Mouse (Mus musculus): ENCODE results near the gene Kl. TPM values are rescaled to one million over a fixed set of nuclear protein-coding genes. Genes with fewer than 3 reads are reported as not detected.
A peak's percentile ranks its signal among the peaks of the same experiment; 100 is the strongest.

Kl gene
- 0.59 and 0.91 TPM in 2 replicates for polyA plus RNA-seq (2014; fragmentation: Nextera tagmentation; extraction: Ambion mirVana)

DNA sequence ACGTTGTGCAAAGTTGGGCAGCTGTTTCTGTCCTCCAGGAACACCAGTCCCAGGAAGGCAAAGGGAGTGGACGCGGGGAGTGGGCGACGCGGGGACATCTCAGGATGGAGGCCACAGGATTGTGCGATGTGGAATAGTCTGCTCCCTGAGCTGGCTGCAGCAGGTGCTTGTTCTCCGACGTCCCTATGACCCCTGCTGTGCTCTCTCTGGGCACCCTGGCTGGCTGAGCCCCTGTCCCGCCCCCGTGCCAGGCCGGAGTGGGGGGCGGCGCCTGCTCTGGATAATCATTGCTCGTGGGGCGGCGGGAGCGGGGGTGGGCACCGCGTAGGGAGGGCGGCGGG lies at the start of gene Kl:
Kl (plus strand) TSS at position 280 of the 341 bp plus-strand sequence.
- DNase-seq (no peak), ATAC-seq (ENCODE audit: low FRiP score, low TSS enrichment) (peak; percentile 43)
- Histone ChIP-seq H3K4me1 (ENCODE audit: control insufficient read depth, insufficient read depth, low read length) (no peaks in the 10 kb centered on the region), H3K4me2 (ENCODE audit: low read length) (peak within 1 kb of the TSS; percentile 69), H3K9me3 (ENCODE audit: control insufficient read depth, low read length) (no peaks in the 10 kb centered on the region), H3K4me3 (replicated peaks; ENCODE audit: low read depth, low read length) (peak within 1 kb of the TSS; percentile 48), H3K36me3 (ENCODE audit: control insufficient read depth, insufficient read depth, low read length) (no peaks in the 10 kb centered on the region), H3K27me3 (ENCODE audit: control insufficient read depth, insufficient read depth, low read length) (peaks cover 16% of the 10 kb centered on the region; the same call in 1 of the 2 replicates), H3K27ac (replicated peaks; ENCODE audit: low read depth, low read length) (no peak within 1 kb of the TSS), H3K9ac (replicated peaks; ENCODE audit: low read length) (peak within 1 kb of the TSS; percentile 59)
- 5% methylated on average over 15 of the region's 22 CpGs for WGBS

GRCm38 (mm10) chr5:150906053-150907040 lies 46.1 kb upstream of the Kl start:
- H3K9me3 ChIP-seq (ENCODE audit: control insufficient read depth, low read length): no peaks in the 10 kb centered on the region

DNA sequence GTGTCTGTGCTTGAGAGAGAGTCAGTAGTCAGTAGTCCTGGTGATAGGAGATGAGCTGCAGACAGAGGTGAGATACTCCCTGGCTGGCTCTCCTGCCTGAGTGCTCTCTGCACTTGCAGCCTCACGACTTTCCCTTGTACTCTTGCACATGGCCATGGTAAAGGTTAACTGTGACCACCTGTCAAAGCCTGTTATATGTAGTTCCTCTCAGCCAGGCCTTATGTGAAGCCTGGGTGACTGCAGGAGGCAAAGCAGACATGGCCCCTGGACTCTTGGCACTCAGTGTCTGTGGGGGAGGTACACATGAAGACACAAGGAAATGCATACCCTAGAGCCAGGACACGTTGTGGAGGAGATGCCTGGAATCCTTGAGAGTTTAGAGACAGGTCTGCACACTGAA lies 40.3 kb upstream of the Kl start:
- DNase-seq (no peak), ATAC-seq (ENCODE audit: low FRiP score, low TSS enrichment) (no peak)
- Histone ChIP-seq H3K27me3 (ENCODE audit: control insufficient read depth, insufficient read depth, low read length) (no peaks in the 10 kb centered on the region), H3K9ac (replicated peaks; ENCODE audit: low read length) (no peak overlapping the region), H3K9me3 (ENCODE audit: control insufficient read depth, low read length) (no peaks in the 10 kb centered on the region), H3K4me2 (ENCODE audit: low read length) (no peak overlapping the region), H3K27ac (replicated peaks; ENCODE audit: low read depth, low read length) (no peak overlapping the region), H3K4me3 (replicated peaks; ENCODE audit: low read depth, low read length) (no peak overlapping the region), H3K36me3 (ENCODE audit: control insufficient read depth, insufficient read depth, low read length) (no peaks in the 10 kb centered on the region), H3K4me1 (ENCODE audit: control insufficient read depth, insufficient read depth, low read length) (peaks cover 6% of the 10 kb centered on the region)
- WGBS: 52% methylated on average over 2 of the region's 2 CpGs

More at GRCm38 (mm10) chr5:150906053-150907040, 46.1 kb upstream of the Kl start:
- DNase-seq (peak; percentile 93), ATAC-seq (ENCODE audit: low FRiP score, low TSS enrichment) (peak; percentile 95)
- H3K9ac ChIP-seq (replicated peaks; ENCODE audit: low read length): peak overlapping the region; percentile 42; the same call in 1 of the 2 replicates
- peak overlapping the region; percentile 96 for H3K27ac ChIP-seq (replicated peaks; ENCODE audit: low read depth, low read length)
- 7% methylated on average over 9 of the region's 9 CpGs for WGBS
- no peaks in the 10 kb centered on the region for H3K36me3 ChIP-seq (ENCODE audit: control insufficient read depth, insufficient read depth, low read length)
- 0 out of 2 replicates have a peak overlapping the region, but pooled peaks have one; percentile 16 for H3K4me3 ChIP-seq (replicated peaks; ENCODE audit: low read depth, low read length)
- H3K4me1 ChIP-seq (ENCODE audit: control insufficient read depth, insufficient read depth, low read length): peaks cover 24% of the 10 kb centered on the region
- H3K27me3 ChIP-seq (ENCODE audit: control insufficient read depth, insufficient read depth, low read length): no peaks in the 10 kb centered on the region
- peak overlapping the region; percentile 46 for H3K4me2 ChIP-seq (ENCODE audit: low read length)

DNA sequence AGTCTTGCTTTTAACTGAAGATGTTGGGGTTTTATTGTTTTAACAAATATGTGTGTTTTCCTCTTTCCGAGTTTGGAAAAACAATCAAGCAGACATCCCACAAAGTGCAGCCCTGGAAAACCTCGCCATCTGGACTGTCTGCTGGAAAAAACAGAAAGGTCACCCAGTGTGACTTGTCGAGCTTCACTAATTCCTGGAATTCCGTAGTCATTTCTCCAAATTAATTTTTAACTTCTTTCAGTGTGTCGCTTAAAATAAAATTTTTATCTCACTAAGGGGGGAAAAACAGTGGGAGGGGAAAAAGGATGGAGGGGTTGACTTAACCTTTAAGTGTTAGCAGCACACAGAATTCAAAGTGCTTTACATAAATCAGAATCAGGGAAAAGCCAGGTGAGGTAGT lies 39.8 kb upstream of the Kl start:
- Histone ChIP-seq H3K4me3 (replicated peaks; ENCODE audit: low read depth, low read length) (no peak overlapping the region), H3K27me3 (ENCODE audit: control insufficient read depth, insufficient read depth, low read length) (no peaks in the 10 kb centered on the region), H3K4me1 (ENCODE audit: control insufficient read depth, insufficient read depth, low read length) (peaks cover under 1% of the 10 kb centered on the region; the same call in 1 of the 2 replicates), H3K36me3 (ENCODE audit: control insufficient read depth, insufficient read depth, low read length) (no peaks in the 10 kb centered on the region), H3K9me3 (ENCODE audit: control insufficient read depth, low read length) (no peaks in the 10 kb centered on the region), H3K9ac (replicated peaks; ENCODE audit: low read length) (no peak overlapping the region), H3K27ac (replicated peaks; ENCODE audit: low read depth, low read length) (no peak overlapping the region), H3K4me2 (ENCODE audit: low read length) (no peak overlapping the region)
- ATAC-seq (ENCODE audit: low FRiP score, low TSS enrichment) (no peak), DNase-seq (no peak)
- WGBS: 49% methylated on average over 5 of the region's 5 CpGs

DNA sequence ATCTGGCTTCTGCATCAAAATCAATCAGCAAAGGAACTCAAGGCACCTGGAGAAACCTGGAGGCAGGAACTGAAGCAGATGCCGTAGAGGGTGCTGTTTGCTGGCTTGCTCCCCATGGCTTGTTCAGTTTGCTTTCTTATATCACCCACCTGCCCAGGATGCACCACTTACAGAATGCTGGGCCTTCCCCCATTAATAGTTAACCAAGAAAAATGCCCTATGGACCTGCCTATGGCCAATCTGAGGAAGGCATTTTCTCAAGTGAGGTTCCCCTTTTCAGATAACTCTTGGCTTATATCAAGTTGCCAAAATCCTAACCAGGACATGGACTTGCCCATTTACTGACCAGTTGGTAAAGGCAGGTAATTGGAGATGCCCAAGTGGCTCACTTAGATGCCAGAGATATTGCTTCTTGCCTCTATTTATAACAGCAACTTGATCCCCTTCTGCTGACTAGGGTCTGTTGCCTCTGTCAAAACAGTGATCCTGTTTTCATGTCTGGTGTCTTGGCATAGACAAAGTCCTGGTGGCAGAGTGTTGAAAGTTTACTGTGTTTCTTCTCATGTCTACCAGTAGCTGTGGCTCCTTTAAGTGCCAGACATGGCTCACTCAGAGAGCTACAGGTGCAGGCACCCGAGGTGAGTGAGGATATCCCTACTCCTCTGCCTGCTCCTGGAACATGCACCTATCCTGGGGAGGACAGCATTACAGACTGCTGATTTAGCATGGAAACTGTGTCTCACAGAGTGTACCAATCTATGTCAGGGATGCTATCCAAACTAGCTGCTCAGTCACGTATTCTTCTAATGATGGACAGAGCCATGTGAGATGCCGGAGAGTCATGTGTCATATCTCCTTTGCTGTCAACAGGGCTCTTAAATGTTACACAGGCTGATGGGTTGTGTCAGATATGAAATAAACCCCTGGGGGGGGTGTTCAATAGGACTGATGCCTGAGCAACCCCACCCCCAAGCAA lies 37.0 kb upstream of the Kl start:
- ATAC-seq (ENCODE audit: low FRiP score, low TSS enrichment) (no peak), DNase-seq (no peak)
- Histone ChIP-seq H3K27ac (replicated peaks; ENCODE audit: low read depth, low read length) (no peak overlapping the region), H3K9me3 (ENCODE audit: control insufficient read depth, low read length) (no peaks in the 10 kb centered on the region), H3K36me3 (ENCODE audit: control insufficient read depth, insufficient read depth, low read length) (no peaks in the 10 kb centered on the region), H3K27me3 (ENCODE audit: control insufficient read depth, insufficient read depth, low read length) (no peaks in the 10 kb centered on the region), H3K9ac (replicated peaks; ENCODE audit: low read length) (no peak overlapping the region), H3K4me1 (ENCODE audit: control insufficient read depth, insufficient read depth, low read length) (no peaks in the 10 kb centered on the region), H3K4me3 (replicated peaks; ENCODE audit: low read depth, low read length) (no peak overlapping the region), H3K4me2 (ENCODE audit: low read length) (no peak overlapping the region)
- WGBS: 88% methylated on average over 4 of the region's 4 CpGs

DNA sequence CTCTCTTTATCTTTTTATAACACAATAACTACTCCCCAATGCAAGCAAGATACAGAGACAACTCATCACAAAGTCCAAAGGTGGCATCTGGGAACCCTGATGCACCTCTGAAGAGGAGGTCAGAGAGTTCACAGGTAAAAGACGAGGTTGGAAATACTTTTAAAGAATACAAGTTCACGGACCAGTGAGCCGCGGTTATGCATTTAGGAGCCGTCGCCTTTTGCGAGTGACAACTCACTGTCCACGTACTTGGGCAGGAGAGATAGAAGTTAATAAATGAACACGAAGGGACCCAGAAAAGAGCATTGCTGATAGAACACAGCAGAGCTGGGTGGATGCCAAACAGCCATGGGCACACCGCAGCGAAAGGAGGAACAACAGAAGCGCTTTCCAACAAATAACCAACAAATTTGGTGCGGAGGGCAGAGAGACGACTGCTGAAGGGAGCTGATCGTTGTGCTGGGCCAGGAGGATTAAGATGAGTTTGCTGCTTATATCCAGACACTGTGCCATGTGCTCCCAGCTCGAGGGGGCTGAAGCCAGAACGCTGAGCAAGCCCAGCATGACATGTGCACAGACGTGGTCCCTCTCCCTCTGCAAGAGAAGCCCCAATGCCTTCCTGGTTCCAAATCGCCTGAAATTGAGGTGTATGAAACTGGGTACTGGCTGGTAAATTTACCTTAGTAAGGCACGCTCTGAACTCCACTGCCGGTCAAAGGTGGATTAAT lies 35.1 kb upstream of the Kl start:
- Histone ChIP-seq H3K9me3 (ENCODE audit: control insufficient read depth, low read length) (no peaks in the 10 kb centered on the region), H3K4me2 (ENCODE audit: low read length) (no peak overlapping the region), H3K27ac (replicated peaks; ENCODE audit: low read depth, low read length) (no peak overlapping the region), H3K4me1 (ENCODE audit: control insufficient read depth, insufficient read depth, low read length) (no peaks in the 10 kb centered on the region), H3K36me3 (ENCODE audit: control insufficient read depth, insufficient read depth, low read length) (no peaks in the 10 kb centered on the region), H3K9ac (replicated peaks; ENCODE audit: low read length) (no peak overlapping the region), H3K4me3 (replicated peaks; ENCODE audit: low read depth, low read length) (no peak overlapping the region), H3K27me3 (ENCODE audit: control insufficient read depth, insufficient read depth, low read length) (no peaks in the 10 kb centered on the region)
- ATAC-seq (ENCODE audit: low FRiP score, low TSS enrichment) (no peak), DNase-seq (no peak)
- 73% methylated on average over 21 of the region's 21 CpGs for WGBS

GRCm38 (mm10) chr5:150918599-150918998 lies 33.8 kb upstream of the Kl start:
- no peaks in the 10 kb centered on the region for H3K9me3 ChIP-seq (ENCODE audit: control insufficient read depth, low read length)
- H3K27ac ChIP-seq (replicated peaks; ENCODE audit: low read depth, low read length): peak overlapping the region; percentile 22; the same call in 1 of the 2 replicates
- 61% methylated on average over 13 of the region's 13 CpGs for WGBS
- DNase-seq: peak; percentile 67
- H3K27me3 ChIP-seq (ENCODE audit: control insufficient read depth, insufficient read depth, low read length): no peaks in the 10 kb centered on the region
- H3K4me3 ChIP-seq (replicated peaks; ENCODE audit: low read depth, low read length): no peak overlapping the region
- ATAC-seq (ENCODE audit: low FRiP score, low TSS enrichment): no peak
- H3K9ac ChIP-seq (replicated peaks; ENCODE audit: low read length): no peak overlapping the region
- H3K4me1 ChIP-seq (ENCODE audit: control insufficient read depth, insufficient read depth, low read length): no peaks in the 10 kb centered on the region
- no peak overlapping the region for H3K4me2 ChIP-seq (ENCODE audit: low read length)
- no peaks in the 10 kb centered on the region for H3K36me3 ChIP-seq (ENCODE audit: control insufficient read depth, insufficient read depth, low read length)

- Histone ChIP-seq H3K4me3 (replicated peaks; ENCODE audit: low read depth, low read length) (no peak overlapping the region), H3K9me3 (ENCODE audit: control insufficient read depth, low read length) (no peaks in the 10 kb centered on the region), H3K27ac (replicated peaks; ENCODE audit: low read depth, low read length) (no peak overlapping the region), H3K9ac (replicated peaks; ENCODE audit: low read length) (no peak overlapping the region), H3K27me3 (ENCODE audit: control insufficient read depth, insufficient read depth, low read length) (no peaks in the 10 kb centered on the region), H3K4me1 (ENCODE audit: control insufficient read depth, insufficient read depth, low read length) (no peaks in the 10 kb centered on the region), H3K4me2 (ENCODE audit: low read length) (no peak overlapping the region), H3K36me3 (ENCODE audit: control insufficient read depth, insufficient read depth, low read length) (no peaks in the 10 kb centered on the region)
- 94% methylated on average over 4 of the region's 4 CpGs for WGBS
- no peak for DNase-seq
- no peak for ATAC-seq (ENCODE audit: low FRiP score, low TSS enrichment)
Observed at GRCm38 (mm10) chr5:150919269-150919668, 33.1 kb upstream of the Kl start.
